8 mouse cellular contexts compared by ENCODE assay signal in genomic region chr5:136243851-136244761, GRCm38 (mm10). TPM values are rescaled to one million over a fixed set of nuclear protein-coding genes. Genes with fewer than 3 reads are reported as not detected.
A peak's percentile ranks its signal among the peaks of the same experiment; 100 is the strongest.
DNase-seq lines count a peak whose midpoint lies in the region; ATAC-seq and TF ChIP-seq lines count a peak whose summit lies in the region.

No protein-coding gene starts in this region.

- WGBS in embryonic facial prominence, embryonic 12.5 days, result under 1% methylated on average over 59 of the region's 67 CpGs
- under 1% methylated on average over 65 of the region's 67 CpGs for WGBS in hindbrain, embryonic 13.5 days
- 1% methylated on average over 67 of the region's 67 CpGs for WGBS in liver, embryonic 12.5 days (ENCODE audit: insufficient replicate concordance)
- under 1% methylated on average over 67 of the region's 67 CpGs for WGBS in olfactory bulb, adult 2 months

- TF ChIP-seq CTCF in olfactory bulb, adult 2 months (IDR thresholded peaks at IDR 0.05; ENCODE audit: insufficient read depth, low read depth, low read length), result no peak

- TF ChIP-seq POLR2A in olfactory bulb, adult 2 months (IDR thresholded peaks at IDR 0.05; ENCODE audit: insufficient read depth, low read depth, low read length), result no peak

- peaks cover 20% of the 10 kb centered on the region for H3K4me1 ChIP-seq in embryonic facial prominence, embryonic 12.5 days
- peaks cover 51% of the 10 kb centered on the region for H3K4me1 ChIP-seq in hindbrain, embryonic 13.5 days (replicated peaks)
- H3K4me1 ChIP-seq in liver, embryonic 12.5 days, result peaks cover 42% of the 10 kb centered on the region
- peaks cover 22% of the 10 kb centered on the region; the same call in 1 of the 2 replicates for H3K4me1 ChIP-seq in olfactory bulb, adult 2 months (ENCODE audit: control insufficient read depth, insufficient read depth, low read length)

- H3K9me3 ChIP-seq in embryonic facial prominence, embryonic 12.5 days, result no peaks in the 10 kb centered on the region
- H3K9me3 ChIP-seq in hindbrain, embryonic 13.5 days, result no peaks in the 10 kb centered on the region
- no peaks in the 10 kb centered on the region for H3K9me3 ChIP-seq in liver, embryonic 12.5 days (replicated peaks)

- H3K36me3 ChIP-seq in embryonic facial prominence, embryonic 12.5 days, result no peaks in the 10 kb centered on the region
- peaks cover 3% of the 10 kb centered on the region; the same call in 1 of the 2 replicates for H3K36me3 ChIP-seq in hindbrain, embryonic 13.5 days
- no peaks in the 10 kb centered on the region for H3K36me3 ChIP-seq in liver, embryonic 12.5 days

- H3K4me3 ChIP-seq in embryonic facial prominence, embryonic 12.5 days, result peak overlapping the region; percentile 83
- H3K4me3 ChIP-seq in hindbrain, embryonic 13.5 days, result peak overlapping the region; percentile 88
- peak overlapping the region; percentile 66 for H3K4me3 ChIP-seq in liver, embryonic 12.5 days
- peak overlapping the region; percentile 78 for H3K4me3 ChIP-seq in olfactory bulb, adult 2 months (ENCODE audit: insufficient read depth, low read depth, low read length)

- peak; percentile 50 for ATAC-seq in embryonic facial prominence, embryonic 12.5 days (ENCODE audit: insufficient number of reproducible peaks, insufficient read depth, low FRiP score, low TSS enrichment)
- ATAC-seq in hindbrain, embryonic 13.5 days (ENCODE audit: low FRiP score), result peak; percentile 55
- ATAC-seq in liver, embryonic 12.5 days, result peak; percentile 23

- DNase-seq in left cerebral cortex, adult 18-20 months (ENCODE audit: low spot score in 2 of 2), result peak; percentile 15 to 28
- no peak for DNase-seq in left cerebral cortex, adult 11 months (ENCODE audit: low spot score)
- peak; percentile 71 for DNase-seq in adrenal gland, adult 2 months
- no peak for DNase-seq in spleen, postnatal 14 days (ENCODE audit: low spot score in 2 of 2)

- peak overlapping the region; percentile 88 for H3K4me2 ChIP-seq in embryonic facial prominence, embryonic 12.5 days (replicated peaks)
- peak overlapping the region; percentile 67 for H3K4me2 ChIP-seq in hindbrain, embryonic 13.5 days
- H3K4me2 ChIP-seq in liver, embryonic 12.5 days, result peak overlapping the region; percentile 87

- H3K27me3 ChIP-seq in embryonic facial prominence, embryonic 12.5 days, result no peaks in the 10 kb centered on the region
- H3K27me3 ChIP-seq in hindbrain, embryonic 13.5 days, result no peaks in the 10 kb centered on the region
- peaks cover 40% of the 10 kb centered on the region for H3K27me3 ChIP-seq in liver, embryonic 12.5 days (replicated peaks)

- H3K9ac ChIP-seq in embryonic facial prominence, embryonic 12.5 days, result peak overlapping the region; percentile 82
- H3K9ac ChIP-seq in hindbrain, embryonic 13.5 days, result peak overlapping the region; percentile 95
- peak overlapping the region; percentile 57 for H3K9ac ChIP-seq in liver, embryonic 12.5 days

- peak overlapping the region; percentile 80 for H3K27ac ChIP-seq in embryonic facial prominence, embryonic 12.5 days
- peak overlapping the region; percentile 94 for H3K27ac ChIP-seq in hindbrain, embryonic 13.5 days
- no peak overlapping the region for H3K27ac ChIP-seq in liver, embryonic 12.5 days
- no peak overlapping the region for H3K27ac ChIP-seq in olfactory bulb, adult 2 months (ENCODE audit: insufficient read depth, low read depth, low read length)

RNA-seq across cellular contexts. Expression of gene Sh2b2, which starts 2.2 kb away (rescaled TPM):
- 1 to 10 TPM; 7.5 to 8.4 TPM for total RNA-seq in left cerebral cortex, adult 18-20 months (2021)
- total RNA-seq in adrenal gland, adult 2 months (2021), result 10 to 100 TPM; 27.0 to 30.0 TPM
- polyA plus RNA-seq in adrenal gland, adult 2 months (2012; rRNA removed), result 57.6 and 89.9 TPM in 2 replicates
- 14.8 and 15.8 TPM in 2 replicates for polyA plus RNA-seq in embryonic facial prominence, embryonic 12.5 days (2016; fragmentation: Nextera tagmentation; extraction: Ambion mirVana)
- polyA plus RNA-seq in hindbrain, embryonic 13.5 days (2015; fragmentation: Nextera tagmentation; extraction: Ambion mirVana), result 22.2 and 25.5 TPM in 2 replicates
- 2.6 and 3.1 TPM in 2 replicates for polyA plus RNA-seq in liver, embryonic 12.5 days (2016; fragmentation: Nextera tagmentation; extraction: Ambion mirVana)
- polyA plus RNA-seq in olfactory bulb, adult 2 months (2012; ENCODE audit: insufficient read depth, insufficient read length, low replicate concordance, missing spikeins), result not detected in 2 replicates

RNA-seq across cellular contexts. Expression of gene Prkrip1, which starts 45.3 kb away (rescaled TPM):
- 10 to 100 TPM; 36.2 to 40.7 TPM for total RNA-seq in left cerebral cortex, adult 18-20 months (2021)
- total RNA-seq in adrenal gland, adult 2 months (2021), result 10 to 100 TPM; 33.7 to 34.5 TPM
- polyA plus RNA-seq in adrenal gland, adult 2 months (2012; rRNA removed), result 2.5 and 4.3 TPM in 2 replicates
- polyA plus RNA-seq in embryonic facial prominence, embryonic 12.5 days (2016; fragmentation: Nextera tagmentation; extraction: Ambion mirVana), result 54.5 and 60.2 TPM in 2 replicates
- 66.5 and 67.9 TPM in 2 replicates for polyA plus RNA-seq in hindbrain, embryonic 13.5 days (2015; fragmentation: Nextera tagmentation; extraction: Ambion mirVana)
- polyA plus RNA-seq in liver, embryonic 12.5 days (2016; fragmentation: Nextera tagmentation; extraction: Ambion mirVana), result 36.3 and 41.3 TPM in 2 replicates
- not detected in 2 replicates for polyA plus RNA-seq in olfactory bulb, adult 2 months (2012; ENCODE audit: insufficient read depth, insufficient read length, low replicate concordance, missing spikeins)

Comparison
In these comparisons a context has a peak if more than half of its experiments do, and no peak if none do; other contexts are left out.
1. DNase-seq: peak in left cerebral cortex, adult 18-20 months (2 of 2) and adrenal gland, adult 2 months (single experiment); none in left cerebral cortex, adult 11 months (single experiment) and spleen, postnatal 14 days (0 of 2).
2. H3K27ac ChIP-seq: peak in embryonic facial prominence, embryonic 12.5 days (single experiment) and hindbrain, embryonic 13.5 days (single experiment); none in liver, embryonic 12.5 days (single experiment) and olfactory bulb, adult 2 months (single experiment).
3. Peak in every context shown above with its lines, with median percentiles within 50 percentile points of each other: ATAC-seq, H3K4me2 ChIP-seq, H3K4me3 ChIP-seq and H3K9ac ChIP-seq.